Mouse (Mus musculus): ENCODE data around the gene Hspb6.

The Hspb6 gene

DNA sequence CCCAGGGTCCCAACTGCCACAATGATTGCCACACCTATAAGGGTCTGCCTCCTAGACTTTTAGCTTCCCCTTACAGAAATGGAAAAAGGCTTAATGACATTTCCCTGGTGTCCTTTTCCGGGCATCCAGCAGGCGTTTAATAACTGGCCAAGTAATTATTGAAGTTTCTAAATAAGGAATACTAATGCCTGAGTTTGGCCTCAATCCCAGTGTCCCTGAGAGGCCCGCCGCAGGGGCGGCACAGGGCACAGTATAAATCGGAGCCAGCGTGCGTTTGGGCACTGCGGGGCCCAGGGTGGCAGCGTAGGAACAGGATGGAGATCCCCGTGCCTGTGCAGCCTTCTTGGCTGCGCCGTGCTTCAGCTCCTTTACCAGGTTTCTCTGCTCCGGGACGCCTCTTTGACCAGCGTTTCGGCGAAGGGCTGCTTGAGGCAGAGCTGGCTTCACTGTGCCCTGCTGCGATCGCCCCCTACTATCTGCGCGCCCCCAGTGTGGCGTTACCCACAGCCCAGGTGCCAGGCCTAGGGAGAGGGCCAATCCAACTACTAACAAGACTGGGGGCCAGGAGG is 1.1 kb downstream of the Hspb6 start:
- DNase-seq (ENCODE audit: low spot score in 2 of 2), result no peak

DNA sequence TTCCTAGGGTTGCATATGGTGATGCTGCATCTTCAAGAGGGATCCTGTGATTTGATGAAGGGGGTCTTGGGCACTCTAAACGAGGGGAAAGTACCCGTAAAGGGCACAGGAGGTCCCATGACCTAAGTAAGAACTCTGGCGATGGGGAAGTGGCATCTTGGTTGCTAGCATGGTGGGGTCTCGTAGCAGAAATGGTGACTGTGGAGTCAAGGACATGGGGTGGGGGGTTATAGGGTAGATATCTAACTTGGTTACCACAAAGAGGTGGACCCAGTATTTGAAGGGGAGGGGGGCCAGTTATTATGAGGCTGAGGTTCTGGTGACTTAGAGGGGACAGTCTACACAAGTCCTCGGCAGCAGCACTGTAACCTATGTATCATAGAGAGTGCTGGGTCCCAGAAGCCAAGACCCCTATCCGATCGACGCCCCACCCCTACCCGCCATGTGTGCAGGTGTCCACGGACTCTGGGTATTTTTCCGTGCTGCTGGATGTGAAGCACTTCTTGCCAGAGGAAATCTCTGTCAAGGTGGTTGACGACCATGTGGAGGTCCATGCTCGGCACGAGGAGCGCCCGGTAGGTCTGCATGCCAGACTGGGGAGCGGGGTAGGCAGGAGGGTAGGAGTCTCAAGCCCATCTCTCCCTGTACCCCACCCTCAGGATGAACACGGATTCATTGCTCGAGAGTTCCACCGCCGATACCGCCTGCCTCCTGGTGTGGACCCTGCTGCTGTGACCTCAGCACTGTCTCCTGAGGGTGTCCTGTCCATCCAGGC is 2.0 kb downstream of the Hspb6 start:
- DNase-seq (ENCODE audit: low spot score in 2 of 2), result no peak

DNA sequence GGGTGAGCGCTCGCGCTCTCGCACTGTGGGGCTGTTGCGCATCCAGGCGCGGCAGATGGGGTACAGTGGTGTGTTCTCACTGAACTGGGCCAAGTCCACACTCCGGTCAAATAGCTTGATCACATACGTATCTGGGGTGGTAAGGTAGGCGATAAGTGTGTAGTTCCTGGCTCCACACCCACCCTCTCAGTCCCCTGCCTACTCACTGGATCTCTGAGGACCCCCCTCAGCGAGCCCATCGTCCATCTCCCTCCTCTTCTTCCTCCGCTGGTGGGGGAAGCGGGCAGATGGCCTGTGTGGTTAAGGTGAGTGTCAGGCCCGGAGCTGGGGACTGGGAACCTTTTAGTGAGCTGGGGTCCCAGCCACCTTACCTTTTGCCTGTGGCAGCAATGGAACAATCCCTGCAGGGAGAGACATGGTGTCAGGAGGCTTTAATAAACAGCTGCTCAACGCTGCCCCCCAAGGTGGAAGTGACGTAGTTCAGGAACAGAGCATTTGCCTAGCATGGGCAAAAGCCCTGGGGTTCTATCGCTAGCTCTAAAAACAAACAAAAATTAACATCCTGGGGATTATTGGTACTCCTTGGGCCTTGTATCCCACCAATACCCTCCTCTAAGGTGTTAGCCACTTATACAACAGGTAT is 5.0 kb downstream of the Hspb6 start:
- no peak for DNase-seq (ENCODE audit: low spot score in 2 of 2)

DNA sequence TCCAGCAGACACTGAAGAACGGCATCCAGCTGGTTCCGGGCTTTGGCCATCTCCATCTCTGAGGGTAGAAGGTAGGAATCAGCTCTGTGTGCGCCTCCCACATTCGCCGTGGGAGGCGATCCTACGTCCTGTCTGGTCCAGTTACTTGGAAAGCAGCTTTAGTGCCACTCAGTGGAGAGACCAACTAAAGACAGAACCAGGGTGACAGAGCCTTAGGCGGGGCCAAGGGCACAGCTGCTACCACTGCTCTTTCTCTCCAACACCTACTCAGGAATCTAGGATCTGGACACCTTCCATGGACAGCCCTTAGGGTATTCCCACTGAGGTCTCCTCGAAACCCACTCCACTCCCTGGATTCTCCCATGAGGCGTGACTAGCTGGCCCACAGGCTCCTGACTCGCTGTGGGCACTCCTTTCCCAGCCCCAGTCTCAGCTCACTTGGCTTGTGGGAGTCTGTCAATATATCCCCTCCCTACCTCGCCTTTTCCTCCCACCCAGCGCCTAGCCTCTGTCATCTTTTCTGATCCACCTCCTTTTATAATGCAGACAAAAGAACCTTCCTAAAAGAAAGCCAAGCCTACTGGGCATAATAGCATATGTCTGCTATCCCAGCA is 6.0 kb downstream of the Hspb6 start:
- DNase-seq (ENCODE audit: low spot score in 2 of 2), result no peak

DNA sequence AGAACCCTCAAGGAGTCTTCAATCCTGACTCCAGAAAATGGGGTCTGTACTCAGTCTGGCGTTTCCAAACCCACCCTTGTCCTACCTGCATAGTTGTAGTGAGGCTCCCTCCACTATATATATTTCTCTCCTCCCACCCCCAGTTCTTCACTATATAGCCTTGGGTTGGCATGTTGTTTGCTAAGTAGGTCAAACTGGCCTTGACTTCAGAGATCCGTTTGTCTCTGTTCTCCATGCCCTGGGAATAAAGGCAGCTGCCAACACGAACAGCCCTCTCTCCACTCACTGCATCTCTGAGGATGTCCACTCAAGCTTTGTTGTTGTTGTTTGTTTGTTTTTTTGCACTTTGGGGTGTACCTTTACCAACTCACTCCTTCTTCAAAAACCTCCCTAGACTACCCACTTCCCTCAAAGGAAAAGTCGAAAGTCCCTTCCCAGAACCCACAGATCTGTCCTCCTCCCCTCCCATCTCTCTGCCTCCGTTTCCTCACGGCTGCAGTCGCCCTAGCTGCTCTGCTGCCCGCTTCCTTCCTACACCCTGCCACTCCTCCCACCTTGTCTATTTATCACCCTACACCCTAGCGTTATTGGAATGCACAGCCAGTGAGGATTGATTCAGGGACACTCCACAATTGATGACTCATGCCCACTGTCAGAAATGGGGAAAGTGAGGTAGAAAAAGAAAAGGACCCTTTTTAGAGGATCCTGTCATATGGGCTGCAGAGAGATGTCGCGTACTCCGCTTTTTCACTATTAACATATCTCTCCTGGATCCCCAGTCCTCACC is 6.9 kb downstream of the Hspb6 start:
- no peak for DNase-seq (ENCODE audit: low spot score in 2 of 2)

DNA sequence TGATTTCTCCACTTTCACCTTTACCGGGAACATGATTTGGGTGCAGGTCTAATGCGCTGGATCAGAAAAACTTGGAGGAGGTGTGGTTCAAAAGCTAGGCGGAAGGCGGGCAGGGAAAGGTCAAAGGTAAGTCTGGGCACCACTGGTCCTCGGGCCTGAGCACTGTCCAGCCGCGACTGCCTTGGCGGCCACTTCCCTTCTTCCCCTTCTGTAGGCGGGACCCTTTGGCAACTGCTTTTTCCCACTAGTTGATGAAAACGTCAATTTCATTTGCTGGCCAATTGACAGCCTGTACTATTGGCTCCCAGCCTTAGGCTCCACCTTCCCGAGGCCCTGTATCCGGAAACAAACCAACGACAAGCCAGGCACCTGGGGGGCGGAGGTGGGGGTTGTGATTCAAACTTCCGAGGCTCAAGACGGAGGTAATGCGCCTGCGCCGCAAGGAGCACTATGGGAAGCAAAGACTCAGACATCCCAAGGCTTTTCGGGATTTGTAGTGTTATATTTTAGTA is 7.5 kb downstream of the Hspb6 start, which contains the start of gene Lin37:
Gene Lin37, minus strand, starts transcription at position 396 of the 512 bp plus-strand sequence.
- peak; percentile 97 to 99 for DNase-seq (ENCODE audit: low spot score in 2 of 2)

DNA sequence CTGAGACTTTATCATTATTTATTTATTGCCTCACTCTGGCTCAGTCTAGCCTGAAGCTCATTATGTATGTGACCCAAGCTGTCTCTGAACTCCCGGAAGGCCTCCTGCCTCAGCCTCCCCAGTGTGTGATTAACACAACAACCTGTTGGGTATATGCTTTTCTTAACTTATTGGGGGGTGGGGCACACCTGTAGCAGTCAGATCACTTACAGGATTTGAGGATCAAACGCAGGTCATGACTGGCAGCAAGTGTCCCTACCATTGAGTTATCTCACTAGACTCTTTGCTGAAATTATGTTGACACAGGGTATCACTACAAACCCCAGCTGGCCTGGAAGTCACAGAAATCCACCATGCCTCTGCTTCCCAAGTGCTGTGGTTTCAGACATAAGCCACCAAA is 8.3 kb downstream of the Hspb6 start:
- no peak for DNase-seq (ENCODE audit: low spot score in 2 of 2)

DNA sequence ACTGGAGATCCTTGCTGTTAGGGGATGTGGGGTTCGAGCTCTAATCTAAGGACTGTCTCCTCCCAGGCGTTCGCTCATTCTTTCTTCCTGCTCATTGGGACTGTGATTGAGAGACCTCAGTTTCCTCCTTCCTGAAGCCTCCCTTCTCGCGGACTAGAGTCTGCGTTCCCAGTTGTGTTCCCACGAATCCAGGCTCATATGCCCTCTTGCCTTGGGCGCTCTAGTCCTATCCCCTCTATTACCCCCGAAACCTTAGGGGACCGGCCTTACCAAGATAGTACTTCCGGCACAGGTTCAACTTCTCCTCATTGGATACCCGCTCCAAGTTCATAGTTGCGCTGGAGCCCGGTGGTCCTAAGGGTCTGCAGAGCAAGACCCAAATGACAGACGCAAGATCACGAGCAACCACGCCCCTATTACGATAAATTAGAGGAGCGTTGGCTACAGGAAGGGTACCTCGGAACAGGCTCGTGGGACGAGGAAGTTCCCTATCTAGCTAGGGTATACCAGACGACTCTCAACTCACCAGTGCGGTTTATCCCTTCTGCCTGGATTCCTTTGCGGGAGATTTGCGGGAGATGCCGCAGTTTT is 10.6 kb downstream of the Hspb6 start:
- no peak for DNase-seq (ENCODE audit: low spot score in 2 of 2)

DNA sequence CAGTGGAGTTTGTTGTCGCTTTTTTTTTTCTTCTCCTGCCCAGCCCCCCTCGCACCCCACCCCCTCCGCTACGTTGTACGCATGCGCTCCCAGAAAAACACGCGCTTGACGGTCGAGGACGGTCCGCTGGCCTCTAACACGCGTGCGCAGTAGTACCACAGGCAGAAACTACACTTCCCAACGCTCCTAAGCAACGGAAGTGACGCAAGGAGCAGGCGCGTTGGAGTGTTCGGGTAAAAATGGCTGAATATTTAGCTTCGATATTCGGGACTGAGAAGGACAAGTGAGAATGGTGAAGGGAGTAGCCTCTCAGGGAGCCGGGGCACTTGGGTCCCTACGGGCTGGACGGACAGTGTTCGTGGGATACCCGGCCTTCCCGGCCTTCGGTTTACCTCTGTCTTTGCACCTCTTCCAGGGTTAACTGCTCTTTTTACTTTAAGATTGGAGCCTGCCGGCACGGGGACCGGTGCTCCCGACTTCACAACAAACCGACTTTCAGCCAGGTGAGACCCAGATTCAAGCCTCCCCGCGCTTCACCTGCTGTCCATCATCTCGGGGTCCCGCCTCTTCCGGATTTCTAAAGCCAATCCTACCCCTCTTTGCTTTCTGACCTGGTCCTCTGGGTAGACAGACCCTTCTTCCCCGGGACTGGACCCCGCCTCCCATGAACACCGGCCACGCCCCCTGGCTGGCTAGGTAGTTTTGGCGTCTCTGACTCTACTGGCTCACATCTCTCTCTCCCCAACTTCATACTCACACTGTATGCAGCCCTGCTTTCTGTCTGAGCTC is 11.3 kb downstream of the Hspb6 start, which contains the start of the genes U2af1l4, Gm49396 and Psenen:
Gene U2af1l4, plus strand, starts transcription at position 185 of the 789 bp plus-strand sequence.
Gene Gm49396, plus strand, starts transcription at position 228 of the 789 bp plus-strand sequence.
Gene Psenen, minus strand, starts transcription at position 511 of the 789 bp plus-strand sequence.
- DNase-seq (ENCODE audit: low spot score in 2 of 2), result peak; percentile 93 to 96

DNA sequence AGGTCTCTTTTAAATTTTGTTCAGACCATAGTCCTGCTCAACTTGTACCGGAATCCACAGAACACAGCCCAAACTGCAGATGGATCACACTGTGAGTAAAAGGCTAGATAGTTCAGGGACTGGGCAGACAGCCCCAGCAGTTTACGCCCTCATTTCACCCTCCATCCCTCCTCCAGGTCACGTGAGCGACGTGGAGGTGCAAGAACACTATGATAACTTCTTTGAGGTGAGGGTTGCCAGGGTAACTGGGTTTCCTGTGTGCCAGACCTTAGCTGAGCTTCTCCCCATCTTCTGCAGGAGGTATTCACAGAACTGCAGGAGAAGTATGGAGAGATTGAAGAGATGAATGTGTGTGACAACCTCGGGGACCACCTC is 11.9 kb downstream of the Hspb6 start:
- DNase-seq (ENCODE audit: low spot score in 2 of 2), result no peak

DNA sequence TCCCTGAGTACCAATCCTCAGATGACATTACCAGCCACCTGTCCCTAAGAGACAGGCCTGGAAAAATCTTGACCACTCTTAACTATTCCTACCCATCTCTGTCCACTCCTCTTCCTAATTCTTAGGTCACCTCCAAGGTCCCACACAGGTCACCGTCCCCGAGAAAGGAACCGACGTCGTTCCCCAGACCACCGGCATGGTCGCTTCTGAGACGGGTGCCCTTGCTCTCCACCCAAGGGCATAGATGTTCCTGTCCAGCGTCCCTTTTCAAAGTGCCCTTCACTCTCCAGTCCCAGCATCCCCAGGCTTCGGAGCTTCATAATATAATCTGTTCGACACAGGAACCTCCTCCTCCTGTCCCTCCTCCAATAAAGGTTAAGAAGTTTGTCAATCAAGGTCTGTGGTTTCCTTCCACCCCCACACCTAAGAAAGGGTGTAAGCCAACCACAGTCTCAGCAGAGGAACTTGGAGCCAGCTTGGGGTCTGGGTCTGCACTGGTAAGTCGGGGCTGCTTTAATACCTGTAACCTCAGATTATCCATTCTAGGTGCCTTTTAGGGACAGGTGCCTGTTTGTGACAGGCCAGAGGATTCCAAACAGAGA is 13.1 kb downstream of the Hspb6 start, which contains the start of gene Igflr1:
Gene Igflr1, plus strand, starts transcription at position 458 of the 602 bp plus-strand sequence.
- DNase-seq (ENCODE audit: low spot score in 2 of 2), result no peak

DNA sequence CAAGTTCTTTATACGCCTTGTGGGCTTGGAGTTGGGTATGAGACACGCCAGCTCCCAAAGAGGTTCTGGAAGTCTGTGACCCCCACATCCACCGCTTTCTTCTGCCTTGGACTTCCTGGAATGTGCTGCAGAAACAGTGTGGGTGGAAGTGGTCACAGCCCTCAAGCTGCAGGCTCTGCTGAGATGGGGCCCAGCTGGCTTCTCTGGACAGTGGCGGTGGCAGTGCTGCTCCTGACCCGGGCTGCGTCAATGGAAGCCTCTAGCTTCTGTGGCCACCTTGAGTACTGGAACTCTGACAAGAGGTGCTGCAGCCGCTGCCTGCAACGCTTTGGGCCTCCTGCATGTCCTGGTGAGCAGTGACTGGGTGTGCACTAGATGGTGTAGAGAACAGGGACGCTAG is 14.1 kb downstream of the Hspb6 start:
- DNase-seq (ENCODE audit: low spot score in 2 of 2), result no peak

DNA sequence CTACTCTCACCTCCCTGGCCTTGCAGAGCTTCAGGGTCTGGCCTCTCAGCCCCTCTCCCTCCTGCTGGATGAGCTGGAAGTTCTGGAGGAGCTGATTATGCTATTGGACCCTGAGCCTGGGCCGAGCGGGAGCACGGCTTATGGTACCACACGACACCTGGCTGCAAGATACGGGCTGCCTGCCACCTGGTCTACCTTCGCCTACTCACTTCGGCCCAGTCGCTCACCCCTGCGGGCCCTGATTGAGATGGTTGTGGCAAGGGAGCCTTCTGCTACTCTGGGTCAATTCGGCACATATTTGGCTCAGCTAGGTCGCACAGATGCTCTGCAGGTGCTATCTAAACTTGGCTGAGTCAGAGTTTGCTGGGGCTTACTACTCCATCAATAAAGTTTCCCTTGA is 15.6 kb downstream of the Hspb6 start:
- DNase-seq (ENCODE audit: low spot score in 2 of 2), result no peak

DNA sequence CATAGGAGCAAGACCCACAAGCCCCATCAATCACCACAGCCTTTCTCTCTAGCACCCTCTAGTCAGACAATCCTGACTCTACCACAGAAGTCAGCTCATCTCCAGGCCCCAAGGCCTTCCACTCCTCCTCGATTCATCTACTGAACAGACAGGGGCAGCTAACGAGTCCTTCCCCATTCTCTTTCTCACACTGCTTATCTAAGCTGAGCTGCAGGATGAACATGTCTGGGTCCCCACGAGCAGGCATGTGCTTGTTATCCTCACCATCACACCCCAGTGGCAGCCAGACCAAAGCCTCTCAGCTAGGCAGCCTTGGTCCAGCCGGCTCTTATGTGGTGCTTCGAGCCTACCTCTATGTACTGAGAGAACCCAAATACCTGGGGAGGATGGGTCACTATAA is 20.4 kb downstream of the Hspb6 start:
- DNase-seq (ENCODE audit: low spot score in 2 of 2), result no peak

DNA sequence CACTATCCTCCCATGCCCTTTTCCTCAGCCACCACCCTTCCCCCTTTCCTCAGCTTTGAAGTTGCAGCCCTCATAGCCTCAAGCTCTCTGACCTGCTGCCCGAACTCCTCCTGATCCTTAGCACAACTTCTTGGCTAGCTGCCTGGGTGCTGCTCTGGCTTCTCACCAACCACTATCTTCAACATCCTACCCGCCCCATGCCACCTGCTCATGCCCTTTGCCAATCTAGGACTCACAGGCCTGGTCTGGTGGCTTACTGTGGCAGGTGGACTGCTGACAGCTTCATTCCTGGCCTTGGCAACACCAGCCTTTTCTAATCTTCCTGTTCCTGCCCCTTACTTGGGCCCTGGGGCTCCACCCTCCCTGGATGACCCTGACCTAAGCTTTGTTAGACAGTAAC is 21.0 kb downstream of the Hspb6 start:
- DNase-seq (ENCODE audit: low spot score in 2 of 2), result no peak

DNA sequence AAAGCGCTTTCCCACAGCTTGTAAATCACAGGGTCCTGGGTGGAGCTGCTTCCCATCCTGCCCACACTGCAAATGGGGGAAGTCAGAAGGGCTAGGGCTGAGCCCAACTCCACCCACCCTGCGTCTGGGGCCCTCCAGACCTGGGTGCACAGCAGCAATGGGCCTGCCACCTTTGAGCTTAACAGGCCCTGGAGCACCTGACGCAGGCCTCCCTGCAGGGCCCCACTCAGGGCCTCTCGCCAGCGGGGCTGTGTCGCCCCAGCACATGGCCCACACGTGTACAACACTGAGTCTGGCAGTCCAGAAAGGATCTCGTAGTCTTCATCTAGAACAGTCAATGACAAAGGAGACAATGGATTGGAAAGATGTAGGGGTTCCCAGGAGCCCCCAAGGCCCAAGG is 28.0 kb downstream of the Hspb6 start:
- no peak for DNase-seq (ENCODE audit: low spot score in 2 of 2)

DNA sequence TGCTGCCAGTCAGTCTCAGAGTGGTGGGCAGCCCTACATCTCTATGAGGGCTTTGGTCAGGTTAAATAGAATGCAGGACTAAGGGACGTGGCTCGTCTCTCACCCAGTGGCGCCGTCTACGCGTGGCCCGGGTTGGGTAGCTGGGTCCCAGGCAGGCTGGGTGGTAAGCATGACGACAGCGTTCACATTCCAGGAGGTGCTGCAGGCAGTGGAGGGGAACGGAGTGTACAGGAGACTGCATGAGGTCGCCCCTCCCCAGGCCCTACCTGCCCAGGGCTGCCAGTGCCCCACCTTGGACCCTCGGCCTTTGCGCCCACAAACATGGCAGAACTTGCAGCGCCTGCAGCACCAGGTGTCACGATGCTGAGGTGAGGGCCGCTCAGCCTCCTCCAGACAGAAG is 29.6 kb downstream of the Hspb6 start:
- no peak for DNase-seq (ENCODE audit: low spot score in 2 of 2)

DNA sequence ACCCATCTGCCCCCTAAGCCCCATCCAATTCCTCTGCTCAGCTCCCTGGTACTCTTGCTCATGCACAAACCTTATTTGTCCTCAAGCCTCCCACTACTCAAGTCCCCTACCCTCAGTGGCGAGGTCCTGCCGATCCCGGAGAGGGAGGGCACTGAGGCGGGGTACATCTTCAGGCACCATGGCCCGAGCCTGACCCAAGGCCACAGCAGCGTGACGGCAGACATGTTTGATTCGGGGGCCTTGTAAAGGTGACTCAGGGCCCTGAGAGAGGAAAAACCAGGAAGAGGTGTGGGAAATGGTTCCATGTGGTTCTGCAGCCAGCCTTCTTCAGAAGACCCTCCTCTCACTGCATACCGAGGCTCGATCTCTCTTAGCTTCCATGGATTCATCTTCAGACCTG is 32.4 kb downstream of the Hspb6 start:
- no peak for DNase-seq (ENCODE audit: low spot score in 2 of 2)

DNA sequence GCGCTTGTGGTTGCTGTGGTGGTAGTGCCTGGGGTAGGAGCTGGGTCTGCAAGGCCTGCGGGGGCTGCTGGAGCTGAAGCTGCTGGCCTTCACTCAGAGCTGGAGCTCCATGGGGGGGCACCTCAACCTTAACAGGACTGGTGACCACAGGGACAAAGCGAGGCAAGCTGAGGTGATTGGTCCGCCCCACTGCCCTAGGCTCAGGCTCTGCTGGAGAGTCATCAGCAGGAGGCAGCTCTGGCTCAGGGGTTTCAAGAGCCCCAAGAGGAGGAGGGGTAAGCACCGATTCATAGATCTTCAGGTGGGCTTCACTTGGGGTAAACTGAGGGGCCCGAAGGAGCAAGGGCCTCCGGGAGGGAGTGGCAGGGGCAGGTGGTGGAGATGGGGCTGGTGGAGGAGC is 33.2 kb downstream of the Hspb6 start:
- no peak for DNase-seq (ENCODE audit: low spot score in 2 of 2)

Measured in frontal cortex, postnatal 36 days (tissue).